Mouse (Mus musculus) small intestine, adult 2 months (tissue): ENCODE data around the gene R3hdm1.

Source experiments
- CTCF ChIP-seq: fragments of 200-500 bp; IDR thresholded peaks from 2 replicates; pipeline ENCODE4 v1.5.1; 2012; ENCODE audit warnings: low read depth, mild to moderate bottlenecking, control low read depth, inconsistent platforms, low read length, moderate library complexity, mixed read lengths; ENCODE audit not compliant: insufficient replicate concordance, insufficient read length; ENCODE audit errors: extremely low read depth
- POLR2A ChIP-seq: fragments of 200-500 bp; IDR thresholded peaks from 2 replicates; pipeline ENCODE4 v1.6.1; 2012; ENCODE audit warnings: low read depth, mild to moderate bottlenecking, control low read depth, inconsistent platforms, low read length, moderate library complexity

DNA sequence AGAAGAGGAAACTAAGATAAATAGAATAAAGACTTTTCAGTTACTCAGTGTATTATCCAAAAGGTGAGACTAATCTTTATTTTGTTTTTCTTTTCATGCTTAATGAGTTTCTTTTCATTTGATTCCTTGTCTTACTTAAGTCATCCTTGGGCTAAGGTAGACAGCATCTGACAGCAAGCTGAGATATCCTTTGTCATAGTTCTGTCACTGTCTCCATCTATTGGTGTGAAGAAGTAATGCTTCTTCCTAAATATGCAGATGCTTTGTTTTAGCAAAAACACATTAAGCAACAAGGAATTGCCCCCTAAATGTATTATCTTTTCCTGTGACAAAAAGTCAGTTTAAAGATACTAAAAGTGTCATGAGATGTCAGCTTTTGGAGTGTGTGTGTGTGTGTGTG lies 37.9 kb downstream of the R3hdm1 start:
- no peak for TF ChIP-seq CTCF
- TF ChIP-seq POLR2A = no peak
